Mouse (Mus musculus) layer of hippocampus, adult 8-10 months (tissue): ENCODE measurements around the gene Gsn. TPM values are rescaled to one million over a fixed set of nuclear protein-coding genes. Genes with fewer than 3 reads are reported as not detected.

Source experiments
- DNase-seq, 2 experiments: peaks; one replicate each; pipeline ENCODE4 v3.0.0; 2022; ENCODE audit warnings: low spot score in 2 of 2
- total RNA-seq, 4 experiments: library from RNA; stranded (reverse); gene quantifications; 2 replicates each; pipeline ENCODE4 v1.2.4; 2022

Gsn gene
- total RNA-seq, 4 experiments from 2014 or later: 41.3 to 77.4 (median 60.0) TPM

GRCm38 (mm10) chr2:35322404-35323164 lies 66.4 kb downstream of the Gsn start:
- DNase-seq: no peak

GRCm38 (mm10) chr2:35325930-35326329 lies 69.8 kb downstream of the Gsn start:
- no peak for DNase-seq

- DNase-seq: no peak
These were observed 70.8 kb downstream of the Gsn start for GRCm38 (mm10) chr2:35326931-35327330.

- DNase-seq: no peak
These were observed 71.4 kb downstream of the Gsn start for GRCm38 (mm10) chr2:35327583-35327982.

- no peak for DNase-seq
These were observed 72.0 kb downstream of the Gsn start for GRCm38 (mm10) chr2:35328064-35328792.

- DNase-seq: no peak
These were observed 72.9 kb downstream of the Gsn start for GRCm38 (mm10) chr2:35329061-35329460.

- no peak for DNase-seq
These were observed 75.0 kb downstream of the Gsn start for GRCm38 (mm10) chr2:35331205-35331604.

GRCm38 (mm10) chr2:35333670-35334069 lies 77.5 kb downstream of the Gsn start:
- DNase-seq: no peak

- no peak for DNase-seq
These were observed 79.4 kb downstream of the Gsn start for GRCm38 (mm10) chr2:35335620-35336019.

- DNase-seq: peak; percentile 94 to 95
These were observed 80.5 kb downstream of the Gsn start, which contains the start of gene Stom for GRCm38 (mm10) chr2:35336388-35337280. Gene Stom (minus strand): TSS chr2:35336976.

GRCm38 (mm10) chr2:35337419-35337818 lies 81.2 kb downstream of the Gsn start:
- DNase-seq: no peak

GRCm38 (mm10) chr2:35338036-35338435 lies 81.9 kb downstream of the Gsn start:
- no peak for DNase-seq

- no peak for DNase-seq
These were observed 82.5 kb downstream of the Gsn start for GRCm38 (mm10) chr2:35338707-35339106.

GRCm38 (mm10) chr2:35342605-35343004 lies 86.4 kb downstream of the Gsn start:
- DNase-seq: no peak

- DNase-seq: no peak
These were observed 89.8 kb downstream of the Gsn start for GRCm38 (mm10) chr2:35345984-35346383.

GRCm38 (mm10) chr2:35349184-35349583 lies 93.0 kb downstream of the Gsn start:
- DNase-seq: no peak

Other genes starting within 250 kb of the Gsn start
- under 1 TPM in 2 of 4 experiments, not detected in 2; 0.11 to 0.48 TPM for gene Hc, start 194.9 kb upstream of the Gsn start, total RNA-seq
- gene AI182371, start 154.8 kb upstream of the Gsn start, total RNA-seq: under 1 TPM in 3 of 4 experiments, not detected in 1; 0.33 to 0.64 (median 0.58) TPM
- 10 to 100 TPM; 12.5 to 15.6 (median 14.0) TPM for gene Cntrl, start 146.9 kb upstream of the Gsn start, total RNA-seq
- gene Rab14, start 55.3 kb upstream of the Gsn start, total RNA-seq: 100 to 1,000 TPM; 215 to 240 (median 217) TPM
- gene Stom, start 80.6 kb downstream of the Gsn start, total RNA-seq: 10 to 100 TPM in 2 of 4 experiments, 1 to 10 TPM in 2; 9.5 to 13.6 (median 11.3) TPM
- gene 4930568D16Rik, start 111.3 kb downstream of the Gsn start, total RNA-seq: not detected
- not detected for gene 4930402F06Rik, start 140.8 kb downstream of the Gsn start, total RNA-seq
- 10 to 100 TPM in 2 of 4 experiments, 1 to 10 TPM in 2; 2.6 to 16.0 (median 6.7) TPM for gene Ggta1, start 206.9 kb downstream of the Gsn start, total RNA-seq